Mouse (Mus musculus) R1 (cell line): ENCODE measurements at regions not wholly inside any gene's neighbourhood (a gene's known extent, or its start where the extent isn't known, plus 50 kb on each side); places are given as distances from the start of the nearest gene placed in this dataset.

Source experiments
- DNase-seq: peaks from one replicate; pipeline ENCODE4 v3.0.0-alpha.2; 2018; ENCODE audit warnings: low read depth, low spot score

DNA sequence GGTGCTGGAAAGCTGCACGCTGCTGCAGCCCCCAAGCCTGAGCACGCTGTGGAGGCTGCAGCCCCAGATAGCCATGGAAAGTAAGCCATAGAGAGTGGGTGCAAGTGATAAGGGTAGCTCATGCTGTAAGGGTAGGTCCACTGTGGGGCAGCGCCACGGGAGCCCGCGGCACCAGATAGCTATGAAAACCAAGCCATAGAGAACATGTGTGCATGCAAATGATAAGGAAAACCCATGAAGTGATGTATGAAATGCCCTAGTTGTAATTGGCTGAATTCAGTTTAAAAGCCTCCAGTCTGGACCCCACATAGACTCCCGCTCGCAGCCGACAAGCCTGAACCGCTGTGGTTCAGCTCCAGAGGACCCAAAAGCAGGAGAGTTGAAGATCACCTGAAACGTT lies 58.8 kb upstream of the L3mbtl3 start:
- DNase-seq: no peak

- DNase-seq: no peak
Observed at GRCm38 (mm10) chr10:26440720-26441119, 64.9 kb upstream of the L3mbtl3 start.

DNA sequence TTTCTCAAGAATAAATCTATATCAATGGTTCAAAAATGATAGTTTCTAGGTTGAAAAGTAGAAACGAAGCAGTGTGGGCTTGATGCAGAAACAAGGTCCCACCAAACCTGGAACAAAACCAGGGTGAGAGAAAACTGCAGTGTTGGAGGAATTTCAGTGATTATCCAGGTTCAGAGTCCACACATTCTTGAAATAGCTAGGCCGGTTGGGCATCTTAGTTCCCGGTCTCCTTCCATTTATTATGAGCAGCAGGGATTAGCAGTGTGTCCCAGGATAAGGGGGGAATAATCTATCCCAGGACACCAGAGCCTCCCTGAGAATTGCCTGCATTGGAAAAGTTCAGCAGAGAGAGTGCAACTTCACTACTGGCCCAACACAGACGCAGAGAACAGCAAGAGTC lies 108.5 kb upstream of the L3mbtl3 start:
- DNase-seq: peak; percentile 25

GRCm38 (mm10) chr10:26491351-26491750 lies 115.6 kb upstream of the L3mbtl3 start:
- DNase-seq: no peak

DNA sequence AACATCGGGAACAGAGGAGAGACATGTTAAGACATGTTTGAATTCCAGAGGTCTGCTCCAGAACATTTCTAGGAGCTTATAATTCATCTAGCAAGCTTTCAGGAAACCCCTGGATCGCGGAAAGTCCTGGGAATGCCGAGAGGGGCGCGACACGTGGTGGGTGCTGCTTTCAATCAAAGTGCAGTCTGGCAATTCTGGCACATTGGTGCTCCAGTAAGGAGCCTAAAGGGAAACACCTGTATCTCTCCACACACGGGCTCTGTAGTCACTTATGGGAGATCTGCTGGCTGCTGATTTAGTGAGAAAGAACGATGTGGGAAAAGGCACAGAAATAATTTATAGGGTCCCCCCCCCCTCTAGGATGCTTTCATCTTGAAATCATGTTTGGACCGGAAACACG lies 116.4 kb upstream of the L3mbtl3 start:
- DNase-seq: peak; percentile 21

DNA sequence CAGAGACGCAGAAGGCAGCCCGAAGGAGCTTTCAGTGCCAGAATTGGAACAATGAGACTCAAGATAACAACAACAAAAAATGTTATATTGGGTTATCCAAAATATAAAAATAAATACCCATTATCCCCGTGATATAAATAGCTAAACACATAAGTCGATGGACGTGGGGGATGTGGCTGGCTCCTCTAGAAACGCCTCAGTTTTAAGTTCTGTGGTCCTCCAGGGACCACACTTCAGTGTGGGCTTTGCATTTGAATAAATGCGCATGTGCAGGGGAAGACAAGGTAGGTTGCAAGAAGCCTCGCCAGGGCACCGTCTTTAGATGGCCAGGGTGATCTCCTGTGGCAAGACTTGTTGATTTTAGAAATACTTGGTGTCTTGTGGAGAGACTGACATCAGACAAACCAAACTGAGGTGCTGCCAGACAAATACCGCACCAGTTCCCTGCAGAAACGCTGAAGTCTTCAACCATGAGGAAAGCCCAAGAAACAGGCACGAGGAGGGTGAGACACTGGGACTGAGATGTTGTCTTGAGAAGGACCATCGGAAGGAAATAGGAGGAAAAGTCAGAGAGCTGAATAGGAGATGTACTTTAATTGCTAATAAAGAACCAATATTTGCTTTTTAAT lies 117.2 kb upstream of the L3mbtl3 start:
- DNase-seq: peak; percentile 6

- DNase-seq: no peak
Observed at GRCm38 (mm10) chr10:26493801-26494200, 118.0 kb upstream of the L3mbtl3 start.

DNA sequence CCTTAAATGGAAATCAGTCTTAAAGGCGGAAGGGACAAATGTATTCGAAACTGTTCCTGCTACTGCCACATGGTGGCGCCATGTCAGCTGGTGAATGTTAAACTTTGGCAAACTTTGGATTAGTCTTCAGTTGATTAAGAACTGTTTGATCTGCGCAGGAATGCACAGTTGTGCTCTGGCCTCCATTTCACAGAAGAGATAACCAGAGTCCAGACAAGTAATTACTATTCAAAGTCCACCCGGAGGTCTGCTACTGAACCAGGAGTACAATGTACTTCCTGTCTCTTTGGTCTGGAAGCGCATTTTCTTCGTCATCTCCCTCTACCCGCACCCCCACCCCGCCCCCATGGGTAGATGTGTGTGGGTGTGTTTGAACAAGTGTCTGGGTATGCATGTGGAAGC lies 118.6 kb upstream of the L3mbtl3 start:
- peak; percentile 78 for DNase-seq

GRCm38 (mm10) chr10:26500265-26500935 lies 124.6 kb upstream of the L3mbtl3 start:
- DNase-seq: no peak

DNA sequence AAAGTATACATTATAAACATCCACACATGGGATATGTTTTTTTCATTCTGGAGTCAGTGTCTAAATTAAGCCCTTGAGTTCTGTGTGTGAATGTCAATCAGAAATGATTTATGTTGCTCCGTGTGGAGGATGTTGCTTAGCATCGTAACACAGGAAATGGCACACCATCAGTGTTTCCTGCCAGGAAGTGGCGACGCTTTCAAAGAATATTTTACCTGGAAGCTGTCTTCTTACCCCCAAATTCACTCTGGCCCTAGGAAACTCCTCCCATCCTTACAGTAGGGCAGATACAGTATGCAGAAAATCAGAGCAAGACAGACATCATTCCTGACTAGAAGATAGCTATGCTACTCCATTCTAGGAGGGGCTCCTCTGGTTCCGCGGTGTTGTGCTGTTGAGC lies 145.1 kb upstream of the L3mbtl3 start:
- peak; percentile 87 for DNase-seq

GRCm38 (mm10) chr10:26525848-26526546 lies 150.2 kb upstream of the L3mbtl3 start:
- no peak for DNase-seq

- no peak for DNase-seq
Observed at GRCm38 (mm10) chr10:26540189-26540588, 164.4 kb upstream of the L3mbtl3 start.

DNA sequence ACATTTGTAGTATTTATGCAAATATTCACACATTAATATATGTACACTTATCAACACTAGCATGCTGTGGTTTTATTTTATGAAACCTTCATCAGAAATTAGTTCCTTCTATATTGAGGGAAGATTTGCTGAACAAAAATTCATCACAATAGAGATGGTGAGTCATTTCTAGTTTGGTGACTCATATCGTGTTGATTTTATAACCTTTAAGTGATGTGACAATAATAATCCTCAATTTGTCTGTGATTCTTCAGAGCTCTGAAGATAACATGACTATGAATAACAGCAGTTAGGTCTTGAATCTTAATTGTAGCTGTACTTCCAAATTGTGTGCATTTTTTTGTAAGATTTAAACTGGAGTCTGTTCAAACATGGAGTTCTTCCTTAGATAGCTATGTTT lies 168.3 kb upstream of the L3mbtl3 start:
- no peak for DNase-seq

DNA sequence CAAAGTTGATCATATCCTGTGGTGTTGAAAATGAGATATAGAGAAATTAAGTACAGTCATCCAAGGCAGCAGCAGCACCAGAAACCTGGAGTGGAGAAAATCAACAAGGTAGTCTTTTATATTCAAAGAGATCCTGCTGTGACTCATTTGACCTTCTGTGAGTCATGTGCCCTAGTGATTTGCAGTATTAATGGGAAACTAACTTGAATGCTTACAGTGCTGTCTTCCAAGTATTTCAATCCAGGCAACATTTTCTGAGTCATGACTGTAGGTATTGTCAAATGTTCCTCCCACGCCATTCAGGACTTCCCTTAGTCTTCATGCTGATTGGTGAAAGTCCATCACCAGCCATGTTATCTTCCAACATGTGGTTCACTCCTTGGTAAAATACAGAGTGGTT lies 169.0 kb upstream of the L3mbtl3 start:
- peak; percentile 59 for DNase-seq

- no peak for DNase-seq
Observed at GRCm38 (mm10) chr10:26556246-26556645, 180.5 kb upstream of the L3mbtl3 start.

DNA sequence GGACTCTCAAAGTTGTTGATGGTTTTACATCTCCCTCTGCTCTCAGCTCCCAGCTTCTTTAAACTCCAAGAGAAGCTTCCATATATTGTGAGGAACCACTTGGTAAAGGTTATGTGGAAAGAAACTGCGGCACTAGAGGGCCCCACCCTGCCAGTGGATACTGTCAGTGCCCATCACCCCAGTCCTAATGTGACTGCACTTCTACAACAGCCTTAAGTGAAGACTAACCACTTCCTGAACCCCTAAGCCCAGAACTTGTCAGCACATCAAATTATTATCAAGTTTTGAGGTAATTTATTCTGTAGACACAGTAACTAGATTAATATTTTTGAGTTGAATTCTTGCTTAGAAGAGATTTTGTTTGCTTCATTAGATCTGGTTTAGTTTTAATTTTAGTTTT lies 182.3 kb upstream of the L3mbtl3 start:
- DNase-seq: no peak

DNA sequence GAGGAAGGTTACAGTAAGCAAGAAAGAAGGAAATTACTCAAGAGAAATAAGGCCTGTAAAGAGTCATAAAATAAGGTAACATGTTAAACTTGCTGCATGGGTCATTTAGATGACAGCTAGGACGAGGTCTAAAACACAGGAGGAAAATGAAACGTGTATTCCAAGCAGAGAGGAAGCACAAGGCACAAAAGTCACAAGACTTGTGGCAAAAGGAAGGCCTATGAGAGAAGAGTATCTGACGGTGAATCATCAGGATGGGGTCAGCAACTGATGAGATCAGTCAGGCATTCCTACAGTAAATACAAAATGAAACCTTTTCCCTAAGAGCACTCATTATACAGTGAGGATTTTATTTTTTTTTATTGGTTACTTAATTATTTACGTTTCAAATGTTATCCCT lies 183.6 kb upstream of the L3mbtl3 start:
- no peak for DNase-seq

DNA sequence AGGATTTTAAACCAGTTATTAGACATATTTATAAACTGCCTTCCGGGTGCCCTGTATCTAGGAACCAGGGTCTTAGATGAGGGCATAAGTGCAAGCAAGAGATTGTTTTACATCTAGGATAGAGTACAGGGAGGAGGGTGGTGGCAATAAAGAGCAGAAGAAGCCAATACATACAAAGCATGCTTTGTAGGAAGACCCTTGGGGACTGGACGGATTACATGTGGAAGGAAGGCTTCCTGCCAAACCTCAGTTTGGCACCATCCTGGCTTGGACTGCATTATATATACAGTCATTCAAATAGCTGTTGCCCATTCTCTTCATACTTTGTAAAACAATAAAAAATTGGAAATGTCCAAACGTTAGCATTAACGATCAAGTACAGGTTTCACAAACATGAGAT lies 184.7 kb upstream of the L3mbtl3 start:
- no peak for DNase-seq

DNA sequence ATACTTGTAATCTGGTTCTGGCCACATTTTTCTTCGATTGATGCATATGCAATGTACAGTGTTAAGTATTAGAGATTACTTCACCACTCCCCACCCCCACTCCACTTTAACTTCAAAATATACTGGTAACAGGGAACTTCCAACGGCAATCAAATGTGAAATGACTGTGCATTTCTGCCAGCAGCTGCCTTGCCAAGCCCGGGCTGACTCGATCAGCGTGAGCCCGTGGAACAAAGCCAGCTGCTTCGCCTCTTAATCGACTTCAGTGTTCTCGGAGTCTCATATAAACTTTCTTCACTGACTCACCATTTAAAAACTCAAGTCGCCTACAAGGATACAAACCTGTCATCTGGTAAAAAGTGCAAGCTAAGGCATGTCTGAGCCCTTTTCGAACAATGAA lies 188.7 kb upstream of the L3mbtl3 start:
- DNase-seq: peak; percentile 33

- DNase-seq: peak; percentile 62
Observed at GRCm38 (mm10) chr10:26567613-26568012, 185.6 kb upstream of the Arhgap18 start.

- no peak for DNase-seq
Observed at GRCm38 (mm10) chr10:26570468-26570867, 182.8 kb upstream of the Arhgap18 start.

- no peak for DNase-seq
Observed at GRCm38 (mm10) chr10:26571377-26571776, 181.8 kb upstream of the Arhgap18 start.

- no peak for DNase-seq
Observed at GRCm38 (mm10) chr10:26576153-26576552, 177.1 kb upstream of the Arhgap18 start.
